Mouse (Mus musculus): Measurements from ENCODE around the gene Stard10. TPM values are rescaled to one million over a fixed set of nuclear protein-coding genes. Genes with fewer than 3 reads are reported as not detected.

Stard10 gene
- total RNA-seq, 1 experiment: 15.2 TPM

DNA sequence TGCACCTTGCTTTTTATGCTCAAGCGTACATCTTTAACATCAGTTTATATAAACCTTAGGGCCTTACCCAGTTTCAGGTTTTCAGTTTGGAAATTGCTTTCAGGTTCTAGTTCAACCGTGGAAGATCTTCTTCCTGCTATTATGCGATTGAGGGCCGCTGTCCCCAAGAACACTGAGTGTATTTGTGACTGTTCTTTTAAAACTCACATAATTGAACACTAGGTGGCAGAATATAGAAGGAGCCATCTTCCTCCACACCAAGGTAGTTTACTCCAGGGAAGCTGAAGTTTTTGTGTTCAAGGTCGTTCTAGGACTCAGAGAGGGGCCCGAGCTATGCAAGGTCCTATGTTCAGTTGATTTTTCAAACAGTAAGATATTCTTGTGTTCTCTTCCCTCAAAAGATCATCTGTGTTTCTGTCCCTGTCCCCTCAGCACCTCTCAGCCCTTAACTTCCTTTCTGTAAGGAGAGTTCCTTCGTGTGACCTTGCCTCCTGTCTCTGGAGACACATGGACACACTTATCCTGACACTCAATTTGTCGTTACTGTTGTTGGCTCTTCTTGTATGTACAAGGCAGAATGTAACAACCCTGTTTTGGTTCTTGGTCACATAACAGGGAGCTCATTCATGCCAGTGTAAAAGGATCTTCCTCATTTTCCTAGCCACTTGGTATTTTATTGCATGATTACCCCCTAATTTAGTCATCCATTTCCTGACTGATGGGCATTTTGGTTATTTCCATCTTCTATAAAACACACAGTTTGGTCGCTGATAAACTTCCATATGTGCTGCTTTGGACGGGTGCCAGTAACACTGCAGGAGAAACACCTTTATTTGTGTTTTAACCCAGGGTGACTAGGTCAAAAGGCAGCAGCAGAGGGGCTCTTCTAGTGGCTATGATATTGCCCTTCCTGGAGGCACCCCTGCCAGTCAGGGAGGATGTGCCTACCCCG is 51.3 kb downstream of the Stard10 start:
- no peaks in the 10 kb centered on the region for H3K36me3 ChIP-seq (ENCODE audit: control insufficient read depth, insufficient read depth, low read length, poor library complexity, severe bottlenecking)
- no peak overlapping the region for H3K27ac ChIP-seq (ENCODE audit: insufficient read depth, low read depth, low read length, poor library complexity, severe bottlenecking)
- no peak for DNase-seq (ENCODE audit: low read depth, low spot score)
- TF ChIP-seq CHD2 (IDR thresholded peaks at IDR 0.05; ENCODE audit: low read depth, low read length) (no peak), ZNF384 (IDR thresholded peaks at IDR 0.05; ENCODE audit: low read depth, low read length) (no peak), HCFC1 (IDR thresholded peaks at IDR 0.05; ENCODE audit: borderline replicate concordance, insufficient read depth, low read length) (no peak), MAFK (IDR thresholded peaks at IDR 0.05; ENCODE audit: insufficient read depth, low read depth, low read length) (no peak)
- H3K9ac ChIP-seq (ENCODE audit: insufficient read depth, low read depth, low read length, poor library complexity, severe bottlenecking): no peak overlapping the region
- peaks cover 0 to 4% of the 10 kb centered on the region in 2 experiments; a peak in 1 of 4 replicates for H3K4me1 ChIP-seq (ENCODE audit: control insufficient read depth in 2 of 2, insufficient read depth in 2 of 2, low read length in 2 of 2, poor library complexity in 1 of 2)
- in situ Hi-C loops (cut with MboI; ENCODE audit: low sequenced_read_pairs in 2 of 2, unreplicated experiment in 2 of 2): no loop called here
- no peaks in the 10 kb centered on the region for H3K9me3 ChIP-seq (ENCODE audit: control insufficient read depth, insufficient read depth, low read depth, low read length)
- H3K4me3 ChIP-seq (ENCODE audit: insufficient read depth in 1 of 2, low read depth in 1 of 2, low read length in 2 of 2, poor library complexity in 1 of 2, severe bottlenecking in 1 of 2): no peak overlapping the region

DNA sequence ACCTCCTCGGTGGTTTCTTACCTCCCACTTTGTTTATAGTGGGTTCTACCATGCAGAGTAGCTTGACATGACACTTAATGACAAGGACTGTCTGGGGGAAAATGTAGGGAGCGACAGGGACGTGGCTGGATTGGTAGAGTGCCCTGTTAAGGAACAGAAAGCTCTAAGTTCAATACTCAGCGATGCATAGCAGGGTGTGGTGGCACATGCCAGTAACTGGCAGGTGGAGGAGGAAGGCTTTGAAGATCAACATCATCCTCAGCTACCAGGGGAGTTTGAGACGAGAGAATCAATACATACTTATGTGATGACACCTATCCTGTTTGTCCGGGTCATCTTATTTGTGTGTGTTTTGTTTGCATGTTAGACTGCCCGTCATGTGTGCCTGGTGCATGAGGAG is 52.8 kb downstream of the Stard10 start:
- no peak overlapping the region for H3K4me3 ChIP-seq (ENCODE audit: insufficient read depth in 1 of 2, low read depth in 1 of 2, low read length in 2 of 2, poor library complexity in 1 of 2, severe bottlenecking in 1 of 2)
- no peaks in the 10 kb centered on the region for H3K9me3 ChIP-seq (ENCODE audit: control insufficient read depth, insufficient read depth, low read depth, low read length)
- H3K9ac ChIP-seq (ENCODE audit: insufficient read depth, low read depth, low read length, poor library complexity, severe bottlenecking): no peak overlapping the region
- H3K36me3 ChIP-seq (ENCODE audit: control insufficient read depth, insufficient read depth, low read length, poor library complexity, severe bottlenecking): no peaks in the 10 kb centered on the region
- no peak overlapping the region for H3K27ac ChIP-seq (ENCODE audit: insufficient read depth, low read depth, low read length, poor library complexity, severe bottlenecking)
- peaks cover 1 to 6% of the 10 kb centered on the region in 2 experiments; a peak in 1 of 4 replicates for H3K4me1 ChIP-seq (ENCODE audit: control insufficient read depth in 2 of 2, insufficient read depth in 2 of 2, low read length in 2 of 2, poor library complexity in 1 of 2)
- DNase-seq (ENCODE audit: low read depth, low spot score): no peak
- TF ChIP-seq ZNF384 (IDR thresholded peaks at IDR 0.05; ENCODE audit: low read depth, low read length) (no peak), HCFC1 (IDR thresholded peaks at IDR 0.05; ENCODE audit: borderline replicate concordance, insufficient read depth, low read length) (no peak), MAFK (IDR thresholded peaks at IDR 0.05; ENCODE audit: insufficient read depth, low read depth, low read length) (no peak), CHD2 (IDR thresholded peaks at IDR 0.05; ENCODE audit: low read depth, low read length) (no peak), ZC3H11A (IDR thresholded peaks at IDR 0.05; ENCODE audit: borderline replicate concordance, low read depth, low read length) (no peak)
- in situ Hi-C loops (cut with MboI; ENCODE audit: low sequenced_read_pairs in 2 of 2, unreplicated experiment in 2 of 2): no loop called here

DNA sequence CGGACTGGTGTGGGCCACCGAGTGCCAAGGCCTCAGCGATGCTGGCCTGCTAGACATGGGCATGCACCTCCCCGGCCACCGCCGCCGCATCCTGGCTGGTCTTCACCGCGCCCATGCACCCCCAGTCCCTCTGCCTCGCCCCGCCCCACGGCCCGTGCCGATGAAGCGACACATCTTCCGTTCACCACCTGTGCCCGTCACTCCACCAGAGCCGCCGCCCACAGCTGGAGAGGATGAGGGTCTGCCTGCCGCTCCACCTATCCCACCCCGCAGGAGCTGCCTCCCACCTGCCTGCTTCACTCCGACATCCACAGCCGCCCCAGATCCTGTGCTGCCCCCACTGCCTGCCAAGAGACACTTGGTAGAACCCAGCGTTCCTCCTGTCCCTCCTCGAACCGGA is 56.2 kb downstream of the Stard10 start:
- Histone ChIP-seq H3K9ac (ENCODE audit: insufficient read depth, low read depth, low read length, poor library complexity, severe bottlenecking) (peak overlapping the region; percentile 38; the same call in 1 of the 2 replicates), H3K4me1 (ENCODE audit: control insufficient read depth in 2 of 2, insufficient read depth in 2 of 2, low read length in 2 of 2, poor library complexity in 1 of 2) (peaks cover 1 to 8% of the 10 kb centered on the region in 2 experiments; a peak in 1 of 4 replicates), H3K4me3 (ENCODE audit: insufficient read depth in 1 of 2, low read depth in 1 of 2, low read length in 2 of 2, poor library complexity in 1 of 2, severe bottlenecking in 1 of 2) (peak overlapping the region; percentile 26 to 62; a peak in 2 of 4 replicates), H3K27ac (ENCODE audit: insufficient read depth, low read depth, low read length, poor library complexity, severe bottlenecking) (no peak overlapping the region), H3K36me3 (ENCODE audit: control insufficient read depth, insufficient read depth, low read length, poor library complexity, severe bottlenecking) (no peaks in the 10 kb centered on the region), H3K9me3 (ENCODE audit: control insufficient read depth, insufficient read depth, low read depth, low read length) (no peaks in the 10 kb centered on the region)
- TF ChIP-seq HCFC1 (IDR thresholded peaks at IDR 0.05; ENCODE audit: borderline replicate concordance, insufficient read depth, low read length) (no peak), ZNF384 (IDR thresholded peaks at IDR 0.05; ENCODE audit: low read depth, low read length) (no peak), ZC3H11A (IDR thresholded peaks at IDR 0.05; ENCODE audit: borderline replicate concordance, low read depth, low read length) (no peak), CHD2 (IDR thresholded peaks at IDR 0.05; ENCODE audit: low read depth, low read length) (no peak), MAFK (IDR thresholded peaks at IDR 0.05; ENCODE audit: insufficient read depth, low read depth, low read length) (no peak)
- DNase-seq (ENCODE audit: low read depth, low spot score): no peak
- in situ Hi-C loops (cut with MboI; ENCODE audit: low sequenced_read_pairs in 2 of 2, unreplicated experiment in 2 of 2): no loop called here

DNA sequence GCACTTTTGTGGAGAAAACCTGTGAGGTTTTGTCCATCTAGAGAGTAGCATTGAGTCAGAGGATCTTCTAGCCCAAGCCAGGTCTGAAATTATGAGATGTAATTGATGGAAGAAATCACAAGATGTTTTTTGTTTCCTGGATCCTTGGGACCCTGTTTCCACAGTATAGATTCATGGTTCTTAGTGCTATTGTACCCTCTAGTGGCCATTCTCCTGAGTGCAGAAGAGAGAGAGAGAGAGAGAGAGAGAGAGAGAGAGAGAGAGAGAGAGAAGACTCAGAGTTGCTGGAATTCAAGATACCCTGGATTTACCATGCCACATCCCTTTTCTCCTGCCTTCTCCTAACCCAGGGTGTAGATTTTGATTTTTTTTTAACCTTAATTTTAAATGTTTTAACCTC is 57.3 kb downstream of the Stard10 start:
- no peak overlapping the region for H3K4me3 ChIP-seq (ENCODE audit: insufficient read depth in 1 of 2, low read depth in 1 of 2, low read length in 2 of 2, poor library complexity in 1 of 2, severe bottlenecking in 1 of 2)
- no peak overlapping the region for H3K9ac ChIP-seq (ENCODE audit: insufficient read depth, low read depth, low read length, poor library complexity, severe bottlenecking)
- no peak for DNase-seq (ENCODE audit: low read depth, low spot score)
- H3K36me3 ChIP-seq (ENCODE audit: control insufficient read depth, insufficient read depth, low read length, poor library complexity, severe bottlenecking): no peaks in the 10 kb centered on the region; the same call in 1 of the 2 replicates
- in situ Hi-C loops (cut with MboI; ENCODE audit: low sequenced_read_pairs in 2 of 2, unreplicated experiment in 2 of 2): no loop called here
- H3K27ac ChIP-seq (ENCODE audit: insufficient read depth, low read depth, low read length, poor library complexity, severe bottlenecking): no peak overlapping the region
- no peaks in the 10 kb centered on the region for H3K9me3 ChIP-seq (ENCODE audit: control insufficient read depth, insufficient read depth, low read depth, low read length)
- H3K4me1 ChIP-seq (ENCODE audit: control insufficient read depth in 2 of 2, insufficient read depth in 2 of 2, low read length in 2 of 2, poor library complexity in 1 of 2): peaks cover 1 to 8% of the 10 kb centered on the region in 2 experiments; a peak in 1 of 4 replicates
- TF ChIP-seq HCFC1 (IDR thresholded peaks at IDR 0.05; ENCODE audit: borderline replicate concordance, insufficient read depth, low read length) (no peak), ZC3H11A (IDR thresholded peaks at IDR 0.05; ENCODE audit: borderline replicate concordance, low read depth, low read length) (no peak), CHD2 (IDR thresholded peaks at IDR 0.05; ENCODE audit: low read depth, low read length) (no peak), MAFK (IDR thresholded peaks at IDR 0.05; ENCODE audit: insufficient read depth, low read depth, low read length) (no peak), ZNF384 (IDR thresholded peaks at IDR 0.05; ENCODE audit: low read depth, low read length) (no peak)
